Mouse (Mus musculus) ES-CJ7 (cell line): ENCODE measurements around the gene 2210011C24Rik.
"Not testable (repeated sequence)": the region's sequence is repeated elsewhere in the genome, so short reads cannot be mapped to it uniquely, and the experiment has no call there.

ENCODE experiments used
- DNase-seq: peaks from one replicate; pipeline ENCODE4 v3.0.0; 2011; ENCODE audit warnings: low read depth, low spot score

Gene 2210011C24Rik

DNA sequence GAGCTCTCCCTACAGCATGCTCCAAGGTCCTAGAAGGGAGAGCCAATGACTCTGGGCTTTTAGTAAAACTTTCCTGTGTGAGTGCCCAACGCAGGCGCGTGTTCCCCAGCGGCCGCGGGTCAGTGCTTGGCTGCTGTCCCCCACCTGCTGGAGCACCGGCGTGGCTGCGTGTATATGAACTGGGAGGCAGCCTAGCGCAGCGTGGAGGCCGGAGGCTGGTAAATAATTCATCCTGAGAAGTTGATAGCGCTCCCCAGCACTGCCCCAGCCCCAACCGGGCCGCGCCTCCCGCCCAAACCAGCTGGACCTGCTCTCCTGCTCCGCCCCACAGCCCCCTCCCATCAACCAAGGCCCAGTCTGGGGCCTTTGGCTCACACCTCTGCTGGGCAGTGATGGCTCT, 9.1 kb upstream of the 2210011C24Rik start, which contains the start of gene Palm3:
Gene Palm3, plus strand, starts transcription at position 376 of the 400 bp plus-strand sequence.
- peak; percentile 66 for DNase-seq

DNA sequence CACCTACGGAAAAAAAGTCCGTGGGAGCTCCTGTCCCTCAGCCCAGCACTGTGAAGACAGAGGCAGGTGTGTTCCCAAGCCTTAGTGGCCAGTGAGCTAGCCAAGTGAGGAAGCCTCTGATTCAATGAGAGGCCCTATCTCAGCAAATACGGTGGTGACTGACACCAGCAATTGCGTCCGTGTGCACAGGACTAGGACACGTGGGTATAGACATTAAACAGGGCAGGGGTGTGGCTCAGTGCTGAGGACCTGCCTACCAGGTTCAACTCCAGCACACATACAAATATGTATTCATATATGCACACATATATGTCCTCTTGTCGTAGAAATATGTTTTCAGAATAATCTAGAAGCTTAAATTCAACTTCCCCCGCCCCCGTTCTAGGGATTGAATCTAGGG, 7.8 kb upstream of the 2210011C24Rik start:
- no peak for DNase-seq

DNA sequence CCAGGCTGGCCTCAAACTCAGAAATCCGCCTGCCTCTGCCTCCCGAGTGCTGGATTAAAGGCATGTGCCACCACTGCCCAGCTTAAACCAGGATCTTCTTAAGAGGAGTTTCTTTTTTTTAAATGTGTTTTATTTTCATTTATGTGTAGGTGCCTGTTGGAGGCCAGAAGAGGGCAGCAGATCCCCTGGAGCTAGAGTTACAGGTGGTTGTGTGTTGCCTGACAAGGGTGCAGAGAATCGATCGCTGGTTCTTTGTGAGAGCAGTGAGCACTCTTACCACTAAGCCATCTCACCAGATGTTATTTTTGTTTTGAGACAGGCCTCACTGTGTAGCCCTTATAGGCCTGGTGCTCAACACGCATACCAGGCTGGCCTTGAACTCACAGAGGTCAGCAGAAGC, 3.9 kb upstream of the 2210011C24Rik start:
- peak; percentile 62 for DNase-seq

DNA sequence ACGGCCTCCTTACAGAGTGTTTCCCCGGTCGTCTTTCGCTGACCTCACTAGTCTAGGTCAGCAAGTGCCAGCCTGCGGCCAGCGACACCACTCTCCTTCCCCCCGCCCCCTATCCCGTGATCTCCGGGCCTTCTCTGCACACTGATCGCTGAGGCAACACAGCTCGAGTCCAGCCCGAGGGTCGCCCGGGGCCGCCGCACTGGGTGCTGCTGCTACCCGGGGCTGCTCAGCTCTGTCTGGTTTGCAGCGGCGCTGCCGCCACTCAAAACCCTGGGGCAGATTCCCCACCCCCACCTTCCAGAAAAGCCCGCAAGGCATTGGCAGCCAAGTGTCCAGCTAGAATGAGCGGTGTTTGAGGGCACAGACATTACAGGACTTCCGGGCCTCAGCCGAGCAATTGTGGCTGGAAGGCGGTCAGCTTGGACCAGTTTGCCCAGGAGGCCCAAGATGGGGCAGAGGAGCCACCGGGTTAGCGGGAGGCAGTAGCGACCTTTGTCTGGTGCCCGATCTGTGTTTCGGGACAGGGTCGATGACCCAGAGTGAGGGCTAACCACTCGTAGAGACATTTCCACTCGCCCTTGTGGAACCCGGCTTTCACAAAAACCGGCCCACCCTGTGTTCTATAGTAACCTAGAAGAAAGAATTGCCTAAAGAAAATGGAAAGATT, 661 bp upstream of the 2210011C24Rik start:
- no peak for DNase-seq

DNA sequence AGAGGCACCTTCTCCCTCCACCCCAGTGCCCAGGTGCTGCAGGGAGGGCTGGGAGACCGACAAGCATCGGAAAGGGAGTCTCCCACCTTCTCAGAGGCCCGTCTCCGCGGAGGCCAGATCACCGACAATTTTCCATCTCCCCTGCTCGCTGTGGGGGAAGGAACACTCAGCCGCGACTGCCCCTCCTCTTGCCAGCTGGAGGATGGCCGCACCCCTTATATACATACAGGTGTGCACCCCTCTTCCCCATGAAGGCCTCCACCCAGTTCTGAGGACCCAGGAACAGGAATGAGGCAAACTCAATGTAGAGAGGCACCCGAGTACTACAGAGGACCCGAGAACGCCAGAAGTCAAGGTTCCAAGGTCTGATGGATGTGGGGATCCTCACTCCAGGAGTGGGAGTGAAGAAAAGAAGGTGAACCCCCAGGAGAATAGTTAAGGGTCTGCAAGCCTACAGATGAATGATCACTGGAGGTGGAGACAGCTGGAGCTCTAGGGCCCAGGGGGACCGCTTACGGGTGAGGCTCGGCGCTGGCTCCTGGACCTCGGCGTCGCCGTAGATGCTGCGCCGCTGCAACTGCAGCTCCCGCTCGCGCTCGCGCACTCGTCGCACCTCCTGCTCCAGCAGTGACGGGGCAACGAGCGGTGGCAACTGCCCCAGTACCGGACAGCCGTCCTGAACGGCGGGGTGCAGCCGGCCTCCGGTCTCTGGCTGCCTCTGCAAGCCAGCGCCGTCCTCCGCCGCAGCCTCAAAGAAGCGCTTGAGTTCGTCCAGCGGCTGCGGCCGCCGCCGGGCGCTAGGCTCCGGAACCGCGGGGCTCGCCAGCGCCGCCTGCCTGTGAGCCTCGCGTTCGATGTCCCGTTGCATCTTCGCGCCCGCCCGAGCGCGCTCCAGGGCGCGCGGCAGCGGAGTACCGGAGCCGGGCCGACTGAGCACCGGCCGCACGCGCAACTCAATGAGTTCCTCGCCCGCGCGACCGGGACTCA, 1.1 kb downstream of the 2210011C24Rik start:
- peak; percentile 59 for DNase-seq

DNA sequence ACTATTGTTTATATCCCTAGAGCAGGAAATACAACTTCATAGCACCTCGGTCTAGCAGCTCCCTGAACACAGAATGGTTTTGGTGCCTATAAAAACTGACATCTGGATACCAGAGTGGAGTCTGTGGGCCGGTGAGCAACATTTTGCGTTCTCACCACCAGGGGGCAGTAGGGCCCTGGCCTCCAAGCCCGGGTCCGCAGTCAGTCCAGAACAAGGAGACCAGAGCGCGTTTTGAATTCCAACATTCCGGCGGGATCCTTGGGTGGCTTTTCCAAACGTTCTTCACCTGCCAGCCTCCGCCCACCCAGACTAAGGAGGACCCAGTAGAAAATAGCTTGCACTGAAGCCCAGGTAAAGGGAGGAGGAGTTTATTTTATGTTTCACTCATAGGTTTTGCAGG, 2.1 kb downstream of the 2210011C24Rik start:
- peak; percentile 90 for DNase-seq

DNA sequence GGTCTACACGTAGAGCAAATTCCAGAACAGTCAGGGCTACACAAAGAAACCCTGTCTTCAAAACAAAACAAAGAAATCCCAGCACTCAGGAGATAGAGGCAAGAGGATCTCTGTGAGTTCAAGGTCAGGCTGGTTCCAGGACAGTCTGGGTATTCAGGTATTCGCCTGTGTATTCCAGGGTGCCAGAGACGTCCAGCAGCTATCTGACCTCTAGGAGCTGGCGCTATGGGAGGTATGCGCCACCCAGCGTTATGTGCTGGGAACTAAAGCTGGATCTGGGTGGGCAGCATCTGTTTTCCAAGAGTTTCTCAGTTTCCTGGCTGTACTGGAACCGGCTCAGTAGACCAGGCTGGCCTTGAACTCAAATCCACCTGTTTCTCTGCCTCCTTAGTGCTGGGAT, 3.6 kb downstream of the 2210011C24Rik start:
- DNase-seq, result peak; percentile 95

DNA sequence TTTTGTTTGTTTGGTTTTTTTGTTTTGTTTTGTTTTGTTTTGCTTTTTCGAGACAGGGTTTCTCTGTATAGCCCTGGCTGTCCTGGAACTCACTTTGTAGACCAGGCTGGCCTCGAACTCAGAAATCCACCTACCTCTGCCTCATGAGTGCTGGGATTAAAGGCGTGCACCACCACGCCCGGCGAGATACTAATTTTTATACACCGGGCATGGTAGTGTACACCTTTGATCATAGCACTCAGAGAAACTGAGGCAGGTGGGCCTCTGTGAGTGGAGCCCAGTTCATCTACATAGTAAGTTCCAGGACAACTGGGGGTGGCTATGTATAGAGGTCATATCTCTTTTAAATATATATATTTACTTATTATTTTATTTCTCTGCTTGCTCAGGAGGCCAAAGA, 6.5 kb downstream of the 2210011C24Rik start:
- not testable (repeated sequence) for DNase-seq

DNA sequence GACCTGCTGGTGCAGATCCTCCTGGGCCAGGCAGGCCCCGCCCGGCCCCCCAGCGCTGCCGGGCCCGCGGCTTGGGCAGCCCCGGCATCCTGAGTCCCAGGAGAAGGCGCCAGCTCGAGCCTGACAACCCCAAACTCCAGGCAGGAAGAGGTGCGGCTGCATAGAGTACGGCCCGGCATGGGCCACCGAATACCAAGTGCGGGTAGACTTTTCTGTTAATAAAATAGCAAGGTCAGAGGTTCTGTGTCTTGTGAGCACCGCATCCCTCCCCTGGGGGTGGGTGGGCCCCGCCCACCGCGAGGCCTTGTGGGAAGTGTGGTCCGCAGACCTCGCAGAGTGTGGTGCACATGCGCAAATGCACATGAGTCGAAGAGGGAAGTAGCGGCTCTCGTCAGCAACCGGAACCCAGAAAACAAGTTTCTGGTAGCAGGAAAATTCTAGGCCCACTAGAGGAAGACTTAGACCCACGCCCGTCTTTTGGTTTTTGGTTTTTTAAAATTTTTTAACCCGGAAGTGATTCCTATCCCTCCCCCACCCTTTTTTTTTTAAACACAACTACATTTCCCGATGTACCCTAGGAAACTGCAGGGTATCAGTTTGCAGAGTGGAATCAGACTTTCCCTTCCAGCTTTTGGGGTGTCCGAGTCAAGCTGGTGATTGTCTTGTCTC, 7.3 kb downstream of the 2210011C24Rik start:
- DNase-seq, result peak; percentile 98

DNA sequence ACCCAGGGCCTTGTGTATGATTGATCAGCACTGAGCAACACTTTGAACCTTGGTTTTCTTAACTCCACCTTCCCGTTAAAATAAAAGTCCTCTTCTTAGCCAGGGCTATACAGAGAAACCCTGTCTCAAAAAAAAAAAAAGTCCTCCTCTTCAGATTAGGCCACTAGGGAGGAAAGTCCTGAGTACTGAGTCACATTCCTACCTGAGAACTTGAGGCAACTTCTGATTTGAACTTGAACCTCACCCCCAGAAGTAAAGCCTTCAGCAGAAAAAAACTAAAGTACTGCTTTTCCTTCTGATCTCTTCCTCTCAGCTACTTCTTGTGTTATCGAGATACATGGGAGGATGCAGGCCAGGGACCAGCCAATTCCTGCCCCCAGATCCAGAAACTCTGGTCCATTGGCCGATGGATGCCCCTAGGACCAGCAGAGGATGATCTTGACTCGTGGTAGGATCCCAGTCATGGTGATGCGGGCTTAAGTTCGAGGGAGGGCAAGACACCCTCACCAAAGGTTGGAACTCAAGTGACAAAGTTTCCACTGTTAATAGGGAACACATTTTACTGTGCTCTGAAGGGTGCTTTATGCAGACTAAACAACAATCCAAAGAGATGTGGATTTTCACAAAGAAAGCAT, 8.2 kb downstream of the 2210011C24Rik start:
- DNase-seq, result no peak

DNA sequence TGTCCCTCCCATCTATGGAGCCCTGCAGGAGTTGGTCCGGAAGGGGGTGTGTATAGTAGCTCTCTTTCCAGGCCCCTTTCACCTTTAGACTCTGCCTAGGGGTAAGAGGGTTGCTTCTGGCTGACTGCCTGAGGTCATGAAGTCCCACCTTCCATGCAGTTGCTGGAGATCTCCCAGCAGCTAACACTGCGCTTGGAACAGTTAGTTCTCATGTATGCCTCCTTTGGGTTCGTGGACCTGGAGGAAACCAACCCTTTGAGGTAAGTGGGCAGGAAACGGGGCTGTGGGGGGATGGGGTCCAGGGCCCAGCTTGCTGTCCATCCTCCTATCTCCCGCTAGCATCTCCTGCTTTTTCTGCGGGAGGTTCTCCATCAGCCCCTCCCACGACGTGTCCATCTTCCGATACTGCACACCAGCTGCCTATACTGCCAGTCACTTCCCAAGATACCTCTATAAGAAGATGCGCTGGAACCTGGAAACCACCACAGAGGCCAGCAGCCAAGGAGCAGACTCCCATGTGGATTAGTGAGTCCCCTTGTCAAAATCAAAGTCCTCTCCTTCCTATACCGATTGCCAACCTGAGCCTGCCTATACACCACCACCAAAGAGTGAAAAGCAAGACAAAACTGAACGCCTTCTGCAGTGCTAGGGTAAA, 8.9 kb downstream of the 2210011C24Rik start:
- no peak for DNase-seq

DNA sequence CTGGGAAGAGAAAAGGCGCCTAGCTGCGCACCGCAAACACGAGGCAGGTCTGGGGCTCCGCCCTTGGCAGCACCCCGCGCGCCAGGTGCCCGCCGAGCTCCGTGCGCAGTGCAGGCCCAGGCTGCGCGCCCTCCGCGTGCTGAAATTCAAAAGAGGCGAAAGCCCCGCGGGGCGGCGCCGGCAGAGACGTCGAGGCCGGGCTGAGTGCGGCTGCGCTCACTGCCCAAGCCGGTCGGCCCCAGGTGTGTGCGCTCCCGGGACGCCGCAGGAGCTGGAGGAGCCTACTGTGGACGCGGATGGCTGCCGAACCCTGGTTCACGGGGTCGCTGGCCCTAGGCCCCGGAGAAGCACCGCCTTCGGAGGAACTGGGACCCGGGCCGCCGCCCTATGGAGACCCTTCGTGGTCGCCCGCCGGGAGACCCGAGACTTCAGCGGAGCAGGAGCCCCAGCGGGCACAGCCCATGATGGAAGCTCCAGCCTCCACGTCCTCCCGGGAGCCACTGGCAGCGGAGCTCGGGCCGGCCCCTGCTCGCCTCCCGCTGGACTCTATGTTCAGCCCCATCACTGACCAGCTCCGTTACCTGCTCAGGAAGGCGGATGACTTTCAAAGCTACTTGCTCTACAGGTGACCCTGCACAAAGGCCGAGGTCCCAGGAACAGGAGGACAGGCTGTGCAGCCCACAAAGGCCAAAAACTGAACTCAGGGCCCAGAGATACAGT, 10.5 kb downstream of the 2210011C24Rik start, which contains the start of gene 1700067K01Rik:
Gene 1700067K01Rik, plus strand, starts transcription at position 222 of the 720 bp plus-strand sequence.
- DNase-seq, result peak; percentile 62

DNA sequence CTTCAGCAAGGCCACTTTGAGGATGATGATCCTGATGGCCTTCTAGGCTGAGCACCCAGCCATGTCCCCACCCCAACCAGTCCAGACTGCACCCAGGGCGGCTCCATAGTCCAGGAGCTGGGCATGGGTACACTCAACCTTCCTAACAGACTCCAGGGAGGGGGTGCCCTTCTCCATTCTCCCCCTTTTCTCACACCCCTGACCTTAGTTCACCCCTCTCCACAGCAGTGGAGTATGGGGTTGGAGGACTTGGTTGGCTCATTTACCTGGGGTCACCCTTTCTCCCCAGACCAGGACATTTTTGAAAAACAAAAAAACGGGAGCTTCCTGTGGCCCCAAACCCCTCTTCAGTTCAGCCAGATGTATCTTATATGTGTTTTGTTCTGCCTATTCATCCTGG, 12.1 kb downstream of the 2210011C24Rik start:
- no peak for DNase-seq

DNA sequence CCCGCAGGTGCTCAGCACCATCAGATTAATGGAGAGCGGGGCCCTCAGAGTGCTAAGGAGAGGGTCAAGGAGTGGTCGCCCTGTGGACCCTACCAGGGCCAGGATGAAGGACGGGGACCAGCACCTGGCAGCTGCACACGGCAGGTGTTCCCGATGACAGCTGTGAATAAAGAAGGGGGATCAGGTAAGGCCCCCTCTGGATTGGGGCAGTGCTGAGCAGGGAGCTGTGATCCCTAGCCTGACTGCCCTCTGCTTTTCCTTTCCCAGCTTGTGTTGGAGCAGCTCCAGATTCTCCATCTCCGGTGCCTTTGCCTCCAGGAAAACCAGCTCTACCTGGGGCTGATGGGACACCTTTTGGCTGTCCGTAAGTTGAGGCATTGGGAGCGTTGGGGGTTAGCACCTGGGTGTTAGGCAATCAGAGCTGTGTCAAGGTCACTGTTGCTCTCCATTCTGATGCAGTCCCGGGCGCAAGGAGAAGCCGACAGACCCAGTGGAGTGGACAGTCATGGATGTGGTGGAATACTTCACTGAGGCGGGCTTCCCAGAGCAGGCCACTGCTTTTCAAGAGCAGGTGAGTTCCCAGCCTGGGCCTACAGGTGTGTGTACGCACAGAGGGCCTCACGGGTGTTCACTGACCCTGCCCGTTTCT, 12.8 kb downstream of the 2210011C24Rik start:
- no peak for DNase-seq

DNA sequence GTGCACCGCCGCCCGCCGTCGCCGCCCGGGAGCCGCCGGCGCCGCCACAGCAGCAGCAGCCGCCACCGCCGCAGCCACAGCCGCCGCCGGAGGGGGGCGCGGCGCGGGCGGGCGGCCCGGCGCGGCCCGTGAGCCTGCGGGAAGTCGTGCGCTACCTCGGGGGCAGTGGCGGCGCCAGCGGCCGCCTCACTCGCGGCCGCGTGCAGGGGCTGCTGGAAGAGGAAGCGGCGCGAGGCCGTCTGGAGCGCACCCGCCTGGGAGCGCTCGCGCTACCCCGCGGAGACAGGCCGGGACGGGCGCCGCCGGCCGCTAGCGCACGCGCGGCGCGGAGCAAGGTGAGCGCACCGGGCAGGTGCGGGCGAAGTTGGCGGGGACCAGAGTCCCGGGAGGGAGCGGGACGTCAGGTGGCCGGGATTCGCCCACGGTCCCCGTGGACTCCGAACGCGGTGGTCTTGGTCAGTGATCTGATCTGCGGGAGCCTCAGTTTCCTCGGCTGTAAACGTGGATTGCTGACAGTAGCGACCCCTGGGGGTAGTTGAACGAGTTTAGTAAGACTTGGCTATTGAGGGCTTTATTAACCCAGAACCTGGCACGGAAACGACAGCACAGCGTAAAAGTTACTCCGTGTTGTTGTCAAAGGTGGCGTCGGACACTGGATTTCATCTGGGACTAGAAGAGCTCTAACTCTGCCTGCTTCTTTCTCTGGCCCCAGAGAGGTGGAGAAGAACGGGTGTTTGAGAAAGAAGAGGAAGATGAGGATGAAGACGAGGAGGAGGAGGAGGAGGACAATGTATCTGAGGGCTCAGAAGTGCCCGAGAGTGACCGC, 13.5 kb downstream of the 2210011C24Rik start:
- DNase-seq, result peak; percentile 92

DNA sequence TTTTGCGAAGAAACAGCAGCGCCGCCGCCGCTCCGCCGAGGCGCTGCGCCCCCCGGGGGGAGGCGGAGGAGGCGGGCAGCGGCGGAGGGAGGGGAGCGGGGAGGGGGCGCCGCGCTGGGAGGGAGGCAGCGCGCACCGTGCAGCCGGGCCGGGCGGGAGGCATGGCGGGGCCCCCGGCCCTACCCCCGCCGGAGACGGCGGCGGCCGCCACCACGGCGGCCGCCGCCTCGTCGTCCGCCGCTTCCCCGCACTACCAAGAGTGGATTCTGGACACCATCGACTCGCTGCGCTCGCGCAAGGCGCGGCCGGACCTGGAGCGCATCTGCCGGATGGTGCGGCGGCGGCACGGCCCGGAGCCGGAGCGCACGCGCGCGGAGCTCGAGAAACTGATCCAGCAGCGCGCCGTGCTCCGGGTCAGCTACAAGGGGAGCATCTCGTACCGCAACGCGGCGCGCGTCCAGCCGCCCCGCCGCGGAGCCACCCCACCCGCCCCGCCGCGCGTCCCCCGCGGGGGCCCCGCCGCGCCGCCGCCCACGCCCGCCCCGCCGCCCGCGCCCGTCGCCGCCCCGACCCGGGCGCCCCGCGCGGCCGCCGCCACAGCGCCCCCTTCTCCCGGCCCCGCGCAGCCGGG, 14.3 kb downstream of the 2210011C24Rik start, which contains the start of gene Samd1:
Gene Samd1, plus strand, starts transcription at position 162 of the 631 bp plus-strand sequence.
- no peak for DNase-seq

DNA sequence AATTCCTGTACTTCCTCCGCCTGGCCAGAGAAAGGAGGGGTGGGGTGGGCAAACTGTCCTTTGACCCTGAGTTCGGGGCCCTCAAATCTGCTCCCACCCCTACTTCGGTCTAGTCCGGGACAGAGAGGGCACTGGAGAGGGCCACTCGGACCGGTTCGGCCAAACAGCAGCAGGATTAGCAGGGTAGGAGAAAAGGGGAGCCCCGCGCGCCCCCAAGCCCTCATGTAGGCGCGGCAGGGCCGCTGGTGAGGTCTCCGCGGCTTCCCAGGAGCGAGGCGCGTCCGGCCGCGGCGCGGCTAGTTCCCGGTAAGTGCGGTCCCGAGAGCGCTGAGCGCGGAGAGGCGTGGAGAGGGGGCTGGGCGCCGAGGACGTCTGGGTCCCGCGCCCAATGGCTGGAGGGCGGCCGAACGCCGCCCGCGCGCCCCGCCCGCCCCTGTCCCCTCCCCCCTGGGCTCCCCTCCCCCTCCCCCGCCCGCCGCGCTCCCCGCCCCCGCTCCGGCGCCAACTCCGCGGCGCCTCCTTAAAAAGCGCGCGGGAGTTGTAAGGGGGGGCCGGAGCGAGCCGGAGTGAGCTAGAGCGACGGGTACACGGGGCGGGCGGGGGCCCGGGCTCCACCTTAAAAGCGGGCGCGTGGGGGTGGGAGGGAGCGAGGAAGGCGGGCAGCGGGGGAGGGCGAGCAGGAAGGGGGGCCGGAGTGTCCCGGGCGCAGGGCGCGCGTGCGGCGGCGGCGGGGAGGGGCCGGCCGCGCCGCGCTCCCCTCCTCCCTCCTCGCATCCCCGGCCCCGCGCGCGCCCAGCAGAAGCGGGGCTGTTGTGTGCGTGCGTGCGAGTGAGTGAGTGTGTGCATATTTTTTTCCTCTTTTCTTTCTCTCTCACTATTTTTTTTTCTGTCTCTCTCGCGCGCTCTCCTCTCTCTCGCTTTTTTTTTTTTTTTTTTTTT, 15.1 kb downstream of the 2210011C24Rik start:
- DNase-seq, result peak; percentile 92
